Mouse (Mus musculus) activated CD4-positive, CD25-positive, alpha-beta regulatory T cell, adult 4 months (primary cell): ENCODE results near the gene Asah2. TPM values are rescaled to one million over a fixed set of nuclear protein-coding genes. Genes with fewer than 3 reads are reported as not detected.
A peak's percentile ranks its signal among the peaks of the same experiment; 100 is the strongest.

ENCODE experiments used
- ATAC-seq: one replicate; pipeline ENCODE4 v1.8.0; 2017
- polyA plus RNA-seq, 2 experiments: library from polyadenylated mRNA; unstranded; fragments of 100-300 nt; shearing (Covaris generic); gene quantifications; one replicate each; pipeline ENCODE4 v1.2.1; 2017

Gene Asah2
- polyA plus RNA-seq, 2 experiments from 2014 or later: 1.2 to 1.8 TPM

DNA sequence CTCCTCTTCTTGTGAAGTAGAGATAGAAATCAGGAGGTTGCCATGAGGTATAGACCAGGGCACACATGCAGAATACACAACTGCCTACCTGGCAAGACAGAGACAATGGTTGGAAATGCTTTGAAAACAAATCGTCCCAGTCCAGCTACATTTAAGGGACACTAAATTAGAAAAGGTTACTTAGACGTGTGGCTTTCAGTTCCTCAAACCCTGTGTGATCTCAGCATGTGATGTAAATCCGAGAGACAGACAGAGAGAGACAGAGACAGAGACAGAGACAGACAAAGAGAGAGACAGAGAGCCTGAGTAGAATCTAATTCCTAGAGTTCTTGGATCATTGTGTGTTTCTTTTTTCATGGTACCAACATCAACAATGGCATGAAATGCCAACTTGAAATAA, 136.6 kb downstream of the Asah2 start:
- ATAC-seq: no peak

DNA sequence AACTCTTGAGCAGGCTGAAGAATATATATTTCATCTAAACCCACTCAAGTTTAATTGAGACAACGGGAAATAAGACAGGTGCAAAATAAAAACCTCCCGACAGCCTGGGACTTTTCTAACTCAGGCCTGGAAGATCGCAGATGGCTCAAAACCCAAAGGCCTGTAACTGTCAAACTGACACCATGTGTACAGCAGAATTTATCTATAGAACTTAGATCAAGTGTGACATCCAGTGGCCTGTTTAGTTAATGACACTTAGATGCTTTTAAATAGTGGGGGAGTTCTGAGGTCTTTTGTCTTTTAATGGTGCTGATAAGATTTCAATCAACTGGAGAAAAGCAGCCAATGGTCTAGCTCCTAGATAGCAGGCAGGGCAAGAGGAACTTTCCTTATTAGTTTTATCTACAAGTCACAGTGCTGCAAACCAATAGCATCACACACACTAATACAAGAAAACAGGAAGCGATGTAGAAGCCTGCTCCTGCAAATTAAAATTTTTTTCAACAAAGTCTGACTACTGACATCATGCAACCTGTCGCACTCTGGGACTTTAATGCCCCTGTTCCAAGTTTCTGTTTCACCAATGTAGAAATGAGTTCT, 140.0 kb downstream of the Asah2 start:
- ATAC-seq: peak; percentile 73

DNA sequence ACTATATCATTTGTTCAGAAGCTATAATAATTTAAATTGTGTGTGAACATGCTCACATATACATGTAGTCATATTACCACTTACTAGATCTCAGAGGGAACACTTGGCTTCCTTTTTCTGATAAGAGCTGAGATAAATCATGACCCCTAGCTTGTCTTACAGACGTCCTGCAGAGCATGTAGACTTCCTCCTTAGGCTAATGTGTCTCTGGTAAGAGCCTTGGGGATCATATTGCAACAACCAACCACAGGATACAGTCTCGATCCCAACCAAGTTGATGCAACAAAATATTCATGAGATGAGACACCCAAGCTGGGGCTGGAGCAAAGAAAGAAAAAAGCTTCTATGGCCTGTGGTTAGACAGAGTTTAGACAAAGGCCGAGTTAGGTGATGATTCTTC, 144.9 kb downstream of the Asah2 start:
- no peak for ATAC-seq

DNA sequence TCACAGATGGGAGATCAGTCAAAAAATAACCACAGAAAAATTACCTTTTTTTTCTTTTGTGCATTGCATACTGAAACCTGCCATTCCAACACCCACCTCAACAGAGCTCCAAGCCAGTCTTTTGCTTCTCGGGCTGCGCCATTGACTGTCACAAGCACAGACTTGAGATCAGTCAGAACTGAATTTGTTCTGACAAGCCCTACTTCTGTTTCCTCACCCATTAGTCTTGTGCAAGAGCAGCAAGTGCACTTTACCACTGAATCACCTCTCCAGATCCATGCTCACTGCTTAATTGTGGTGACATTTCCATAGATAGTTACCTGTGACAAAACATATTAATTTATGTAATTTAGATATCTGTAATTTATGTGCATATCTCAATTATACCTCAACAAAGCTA, 147.6 kb downstream of the Asah2 start:
- ATAC-seq: no peak

DNA sequence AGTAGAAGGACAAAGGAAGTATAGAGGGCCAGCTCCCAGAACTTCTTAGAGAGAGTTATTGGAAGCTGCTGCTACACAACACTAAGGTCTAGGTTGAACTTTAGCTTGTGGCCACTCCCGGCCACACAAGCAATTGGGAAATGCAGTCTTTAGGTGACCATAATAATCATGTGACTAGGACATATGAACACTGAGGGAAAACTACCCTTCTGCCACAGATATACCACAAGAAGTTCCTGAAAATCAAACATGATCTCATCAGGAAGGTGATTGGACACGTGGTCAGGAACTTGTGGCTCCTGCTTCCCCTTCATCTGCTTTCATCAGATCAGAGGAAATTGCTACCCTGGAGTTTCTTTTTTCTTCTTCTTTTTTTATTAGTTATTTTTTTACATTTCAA, 151.7 kb downstream of the Asah2 start:
- ATAC-seq: no peak

DNA sequence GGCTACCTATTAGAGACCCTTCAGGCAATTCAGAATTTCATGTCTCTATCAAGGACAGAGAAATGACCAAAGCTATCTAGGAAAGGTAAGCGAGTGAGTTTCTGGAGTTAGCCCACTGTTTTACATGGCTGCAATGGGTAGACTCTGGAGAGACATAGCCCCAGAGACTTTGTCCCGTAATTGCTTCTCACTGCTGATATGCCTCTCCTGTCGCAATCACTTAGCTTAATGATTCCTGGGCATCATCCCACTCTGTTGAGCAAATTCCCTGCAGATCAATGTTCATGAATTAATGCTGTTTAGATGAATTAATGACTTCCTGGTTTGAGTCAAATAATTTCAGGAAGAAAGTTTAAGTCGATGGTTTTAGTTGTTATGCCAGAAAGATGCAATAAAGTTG, 153.3 kb downstream of the Asah2 start:
- no peak for ATAC-seq

DNA sequence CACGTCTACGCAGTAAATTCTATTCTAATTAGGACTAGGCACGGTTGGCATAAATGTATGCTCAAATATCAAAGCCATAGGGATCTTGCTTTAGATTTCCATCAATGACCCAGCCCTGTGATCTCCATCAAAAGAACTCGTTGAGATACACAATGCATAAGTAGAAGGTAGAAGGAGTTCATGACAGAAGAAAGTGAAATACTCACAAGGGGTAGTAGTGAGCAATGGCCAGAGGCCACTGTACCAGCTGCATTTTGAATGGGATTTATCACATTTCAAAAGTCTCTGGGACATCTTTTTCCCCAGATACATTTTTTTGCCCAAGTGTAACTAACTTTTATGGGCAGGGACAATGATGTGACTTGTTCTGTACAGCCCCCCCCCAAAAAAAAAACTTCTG, 153.7 kb downstream of the Asah2 start:
- no peak for ATAC-seq

DNA sequence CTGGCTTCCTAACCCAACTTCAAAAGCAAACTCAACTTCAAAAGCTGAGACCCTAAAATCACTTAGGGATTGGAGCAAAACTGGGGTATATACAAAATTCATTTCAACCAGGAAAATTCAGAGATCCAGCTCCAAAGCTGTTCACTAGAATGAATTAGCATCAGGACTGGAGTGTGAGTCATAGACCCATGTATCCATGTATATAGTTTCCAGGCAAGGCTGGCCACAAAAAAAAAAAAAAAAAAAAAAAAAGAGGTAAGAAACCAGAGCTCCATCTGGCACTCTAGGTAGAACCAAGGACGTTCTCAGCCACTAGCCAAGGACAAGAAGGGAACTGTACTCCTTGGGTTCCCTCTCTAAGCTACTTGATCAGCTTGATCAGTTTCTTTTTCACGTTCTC, 154.2 kb downstream of the Asah2 start:
- no peak for ATAC-seq

DNA sequence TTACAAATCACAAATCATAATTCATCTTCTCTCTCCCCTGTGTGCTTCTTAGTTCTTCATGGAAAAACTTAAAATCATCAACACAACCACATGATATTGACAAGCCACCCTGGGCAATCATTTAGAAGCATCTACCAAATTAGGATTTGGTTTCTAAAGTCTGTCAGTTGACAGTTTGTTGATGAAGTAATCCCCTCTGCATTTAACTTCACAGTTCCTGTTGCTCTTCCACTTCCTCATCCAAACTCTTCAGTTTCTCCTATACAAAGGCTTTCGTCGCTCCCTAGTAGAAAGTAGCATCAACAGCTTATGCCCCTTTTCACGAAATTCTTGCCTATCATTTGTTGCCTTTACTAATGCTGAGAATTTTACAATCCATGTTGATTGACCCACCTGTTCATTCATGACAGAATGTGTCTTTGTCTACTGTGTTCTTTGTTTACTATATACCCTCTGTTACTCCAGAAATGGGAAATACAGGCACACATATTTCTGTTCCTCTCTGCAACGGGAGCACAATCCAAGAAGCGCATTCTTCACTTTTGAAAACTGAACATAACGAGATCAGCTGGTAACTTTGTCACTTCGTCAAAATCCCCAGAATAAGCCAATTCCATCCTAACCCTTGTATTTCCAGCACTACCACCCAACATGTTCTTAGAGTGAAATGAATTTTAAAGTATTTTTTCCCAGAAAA, 157.1 kb downstream of the Asah2 start:
- no peak for ATAC-seq

Other genes with a start within 250 kb of the Asah2 start
- gene A1cf, start 239.4 kb downstream of the Asah2 start, polyA plus RNA-seq: under 1 TPM in 1 of 2 experiments, not detected in 1; 0.13 TPM